Mouse (Mus musculus) hindbrain, embryonic 15.5 days (tissue): ENCODE measurements around the gene Nostrin. TPM values are rescaled to one million over a fixed set of nuclear protein-coding genes. Genes with fewer than 3 reads are reported as not detected.

Source experiments
- ATAC-seq: fragments of 200-750 bp; cut with Nextera tagmentation; 2 replicates; pipeline ENCODE4 v1.8.0; 2017; ENCODE audit warnings: low read depth, moderate number of reproducible peaks, moderate TSS enrichment; ENCODE audit not compliant: low FRiP score
- H3K27ac ChIP-seq: fragments of 300-500 bp; sonication (generic); replicated peaks from 2 replicates; pipeline ENCODE4 v1.5.1; 2015; ENCODE audit warnings: mild to moderate bottlenecking, inconsistent platforms
- H3K27me3 ChIP-seq: fragments of 300-500 bp; sonication (generic); 2 replicates; pipeline ENCODE4 v1.6.1; 2015; ENCODE audit warnings: control low read depth, inconsistent platforms
- H3K36me3 ChIP-seq: fragments of 300-500 bp; sonication (generic); 2 replicates; pipeline ENCODE4 v1.6.1; 2015; ENCODE audit warnings: control low read depth, inconsistent platforms
- H3K4me1 ChIP-seq: fragments of 300-500 bp; sonication (generic); replicated peaks from 2 replicates; pipeline ENCODE4 v1.6.1; 2015; ENCODE audit warnings: control low read depth, inconsistent platforms
- H3K4me2 ChIP-seq: fragments of 300-500 bp; sonication (generic); 2 replicates; pipeline ENCODE4 v1.6.1; 2015; ENCODE audit warnings: moderate library complexity, mild to moderate bottlenecking, inconsistent platforms
- H3K4me3 ChIP-seq: fragments of 300-500 bp; sonication (generic); 2 replicates; pipeline ENCODE4 v1.5.1; 2015; ENCODE audit warnings: mild to moderate bottlenecking, inconsistent platforms
- H3K9ac ChIP-seq: fragments of 300-500 bp; sonication (generic); 2 replicates; pipeline ENCODE4 v1.6.1; 2015; ENCODE audit warnings: inconsistent platforms
- H3K9me3 ChIP-seq: fragments of 300-500 bp; sonication (generic); 2 replicates; pipeline ENCODE4 v1.6.1; 2016; ENCODE audit warnings: control low read depth, inconsistent platforms
- WGBS: fragments of 180-500 bp; shearing (Covaris S2); methylation state at CpG from one replicate; pipeline ENCODE4 v1.1.7; 2015; 5-methylcytosine and 5-hydroxymethylcytosine counted together
- polyA plus RNA-seq: library from polyadenylated mRNA; unstranded; fragments of >200 nt; fragmentation: Nextera tagmentation; extraction: Ambion mirVana; gene quantifications from 2 replicates; pipeline ENCODE4 v1.2.1, GENCODE M21; 2015

Gene Nostrin
- polyA plus RNA-seq, 1 experiment from 2014 or later, result 1.6 TPM

- H3K36me3 ChIP-seq, result no peaks in the 10 kb centered on the region
- no peak within 1 kb of the TSS for H3K9ac ChIP-seq
- H3K9me3 ChIP-seq, result no peaks in the 10 kb centered on the region
- 83% methylated on average over 7 of the region's 7 CpGs for WGBS
- no peak within 1 kb of the TSS for H3K4me3 ChIP-seq
- H3K4me1 ChIP-seq, result no peaks in the 10 kb centered on the region; the same call in 1 of the 2 replicates
- no peak for ATAC-seq
- H3K4me2 ChIP-seq, result no peak within 1 kb of the TSS
- H3K27ac ChIP-seq, result no peak within 1 kb of the TSS
- H3K27me3 ChIP-seq, result no peaks in the 10 kb centered on the region
These were observed 75.2 kb downstream of the Nostrin start, which contains the start of gene G6pc2 for GRCm38 (mm10) chr2:69210773-69211172. G6pc2 (plus strand) TSS chr2:69211073.

- H3K9me3 ChIP-seq, result no peaks in the 10 kb centered on the region
- H3K9ac ChIP-seq, result no peak overlapping the region
- H3K27me3 ChIP-seq, result no peaks in the 10 kb centered on the region
- whole genome bisulfite sequencing, result 69% methylated on average over 10 of the region's 10 CpGs
- no peaks in the 10 kb centered on the region for H3K36me3 ChIP-seq
- H3K27ac ChIP-seq, result no peak overlapping the region
- H3K4me3 ChIP-seq, result no peak overlapping the region
- no peak for ATAC-seq
- no peaks in the 10 kb centered on the region for H3K4me1 ChIP-seq
- H3K4me2 ChIP-seq, result no peak overlapping the region
These were observed 77.1 kb downstream of the Nostrin start for GRCm38 (mm10) chr2:69212652-69213051.

DNA sequence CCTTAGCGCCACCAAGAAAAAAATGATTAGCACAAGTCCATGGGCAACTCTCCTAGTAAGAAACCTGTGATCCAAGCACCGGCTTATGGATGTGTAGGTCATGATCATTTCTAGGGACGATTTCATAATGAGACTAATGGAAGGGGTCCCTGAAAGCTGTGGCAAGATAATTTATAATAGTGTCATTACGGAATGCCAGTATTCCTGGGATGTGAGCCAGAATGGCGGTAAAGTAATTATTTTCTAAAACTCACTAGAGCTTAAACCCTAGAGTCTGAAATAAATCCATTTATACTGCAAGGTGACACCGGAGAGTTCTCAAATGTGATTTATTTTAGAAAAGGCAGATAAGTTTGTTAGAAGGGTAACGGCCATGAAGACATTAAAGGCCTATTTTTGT lies 79.6 kb downstream of the Nostrin start:
- Histone ChIP-seq H3K9ac (no peak overlapping the region), H3K27ac (no peak overlapping the region), H3K4me1 (0 out of 2 replicates have a peak, but pooled peaks cover 4% of the 10 kb centered on the region), H3K4me2 (no peak overlapping the region), H3K36me3 (no peaks in the 10 kb centered on the region), H3K27me3 (no peaks in the 10 kb centered on the region), H3K4me3 (no peak overlapping the region), H3K9me3 (no peaks in the 10 kb centered on the region)
- ATAC-seq, result no peak
- WGBS, result 50% methylated on average over 7 of the region's 7 CpGs

DNA sequence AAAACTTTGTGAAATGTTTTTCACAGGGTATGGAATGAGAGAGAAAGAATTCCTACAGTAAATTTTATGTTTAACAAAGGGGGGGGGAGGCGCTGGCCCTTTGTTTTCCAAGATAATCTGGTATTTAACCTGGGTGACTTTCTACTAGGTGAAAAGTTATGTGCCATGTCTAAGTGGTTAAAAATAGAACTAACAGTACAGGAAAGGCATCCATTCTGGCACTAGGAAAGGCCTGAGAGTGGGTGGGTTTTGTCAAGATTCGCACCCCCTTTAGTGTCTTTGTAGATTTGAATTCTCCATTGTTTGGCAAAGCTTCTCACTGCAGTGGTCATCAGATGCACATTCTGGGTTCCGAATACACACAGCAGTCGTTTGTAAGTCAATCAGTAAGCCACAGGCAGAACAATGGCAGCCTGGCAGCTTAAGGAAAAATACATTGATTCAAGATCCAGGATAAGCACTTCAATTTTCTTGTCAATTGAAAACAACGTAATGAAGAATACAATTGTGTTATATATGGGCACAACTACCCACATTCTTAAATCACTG lies 86.3 kb downstream of the Nostrin start:
- ATAC-seq, result no peak
- 30% methylated on average over 5 of the region's 5 CpGs for WGBS

GRCm38 (mm10) chr2:69222815-69223214 lies 87.2 kb downstream of the Nostrin start:
- no peak overlapping the region for H3K4me2 ChIP-seq
- H3K4me1 ChIP-seq, result 0 out of 2 replicates have a peak, but pooled peaks cover 6% of the 10 kb centered on the region
- H3K27me3 ChIP-seq, result no peaks in the 10 kb centered on the region
- no peaks in the 10 kb centered on the region for H3K36me3 ChIP-seq
- no peak overlapping the region for H3K27ac ChIP-seq
- no peaks in the 10 kb centered on the region for H3K9me3 ChIP-seq
- no peak overlapping the region for H3K4me3 ChIP-seq
- no peak overlapping the region for H3K9ac ChIP-seq
- WGBS, result 55% methylated on average over 10 of the region's 10 CpGs
- 0 out of 2 replicates have a peak, but pooled peaks have one; percentile 23 for ATAC-seq

More for the DNA sequence above, 86.3 kb downstream of the Nostrin start:
- Histone ChIP-seq H3K4me3 (no peak overlapping the region), H3K9me3 (no peaks in the 10 kb centered on the region), H3K4me1 (0 out of 2 replicates have a peak, but pooled peaks cover 6% of the 10 kb centered on the region), H3K36me3 (no peaks in the 10 kb centered on the region), H3K27ac (no peak overlapping the region), H3K27me3 (no peaks in the 10 kb centered on the region), H3K9ac (no peak overlapping the region), H3K4me2 (no peak overlapping the region)

DNA sequence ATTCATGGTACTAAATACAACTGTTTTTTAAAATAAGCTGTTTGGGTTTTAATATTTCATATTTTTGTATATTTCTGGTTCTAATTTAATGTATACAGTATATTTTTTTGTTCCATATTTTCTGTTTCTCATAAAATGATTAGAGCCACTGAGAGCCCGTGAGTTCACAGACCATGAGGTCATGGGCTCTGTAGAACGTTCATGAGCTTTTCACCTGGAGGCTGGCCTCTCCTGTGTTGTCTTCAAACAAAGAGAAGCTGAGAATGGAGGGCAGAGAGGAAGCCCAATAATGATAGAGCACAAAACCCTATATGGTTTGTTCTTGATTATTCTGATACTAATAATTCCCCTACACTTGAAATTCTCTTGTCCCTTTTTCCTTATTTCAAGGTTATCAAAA lies 89.1 kb downstream of the Nostrin start:
- no peaks in the 10 kb centered on the region for H3K27me3 ChIP-seq
- no peak for ATAC-seq
- H3K4me1 ChIP-seq, result peaks cover 8% of the 10 kb centered on the region; the same call in 1 of the 2 replicates
- H3K4me2 ChIP-seq, result no peak overlapping the region
- H3K9ac ChIP-seq, result no peak overlapping the region
- H3K4me3 ChIP-seq, result no peak overlapping the region
- no peaks in the 10 kb centered on the region for H3K9me3 ChIP-seq
- WGBS, result 75% methylated on average over 2 of the region's 2 CpGs
- no peak overlapping the region for H3K27ac ChIP-seq
- no peaks in the 10 kb centered on the region for H3K36me3 ChIP-seq

DNA sequence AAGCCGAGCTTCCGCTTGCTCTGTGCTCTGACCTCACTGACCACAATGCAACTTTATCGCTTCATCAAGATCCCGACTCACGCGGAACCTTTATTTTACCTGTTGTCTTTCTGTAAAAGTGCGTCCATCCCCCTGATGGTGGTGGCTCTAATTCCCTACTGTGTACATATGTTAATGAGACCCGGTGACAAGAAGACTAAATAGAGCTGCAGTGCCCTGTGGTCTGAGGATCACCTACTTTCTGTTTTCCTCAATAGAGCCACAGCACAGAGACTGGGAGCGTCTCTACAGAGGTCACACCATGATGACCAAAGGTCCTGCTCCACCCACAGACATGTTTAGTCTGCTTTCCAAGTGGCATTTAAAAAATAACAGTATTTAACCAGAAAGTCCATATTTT lies 91.3 kb downstream of the Nostrin start:
- H3K36me3 ChIP-seq, result no peaks in the 10 kb centered on the region
- no peaks in the 10 kb centered on the region for H3K9me3 ChIP-seq
- no peak for ATAC-seq
- no peak overlapping the region for H3K27ac ChIP-seq
- H3K4me3 ChIP-seq, result no peak overlapping the region
- peaks cover 6% of the 10 kb centered on the region; the same call in 1 of the 2 replicates for H3K4me1 ChIP-seq
- no peak overlapping the region for H3K9ac ChIP-seq
- H3K4me2 ChIP-seq, result no peak overlapping the region
- WGBS, result 86% methylated on average over 9 of the region's 9 CpGs
- no peaks in the 10 kb centered on the region for H3K27me3 ChIP-seq

DNA sequence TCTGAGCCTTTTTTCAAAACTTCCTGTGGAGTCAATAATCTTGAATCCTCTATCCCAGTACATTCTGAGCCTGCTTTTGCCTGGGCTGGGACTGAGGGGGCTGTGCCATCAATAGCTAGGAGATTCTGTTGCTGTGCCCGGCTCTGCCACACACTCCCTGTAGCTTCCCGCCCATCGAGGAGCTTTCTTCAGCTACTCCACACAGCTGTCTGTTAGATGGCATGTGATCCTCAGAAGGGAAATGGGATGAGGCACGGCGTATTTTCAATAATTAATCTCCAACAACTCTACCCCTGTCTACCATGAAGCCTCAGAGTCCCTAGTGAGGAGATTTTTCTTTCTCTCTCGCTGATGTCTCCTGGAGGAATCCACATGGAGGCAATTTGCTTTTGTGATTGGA lies 93.0 kb downstream of the Nostrin start:
- 45% methylated on average over 6 of the region's 6 CpGs for WGBS
- Histone ChIP-seq H3K9me3 (no peaks in the 10 kb centered on the region), H3K4me2 (no peak overlapping the region), H3K36me3 (no peaks in the 10 kb centered on the region), H3K4me3 (no peak overlapping the region), H3K27me3 (no peaks in the 10 kb centered on the region), H3K4me1 (peaks cover 4% of the 10 kb centered on the region; the same call in 1 of the 2 replicates), H3K27ac (no peak overlapping the region; the same call in 1 of the 2 replicates), H3K9ac (no peak overlapping the region)
- ATAC-seq, result no peak

- H3K9ac ChIP-seq, result no peak overlapping the region
- H3K9me3 ChIP-seq, result no peaks in the 10 kb centered on the region
- no peaks in the 10 kb centered on the region for H3K27me3 ChIP-seq
- no peaks in the 10 kb centered on the region for H3K36me3 ChIP-seq
- 93% methylated on average over 2 of the region's 2 CpGs for WGBS
- H3K4me3 ChIP-seq, result no peak overlapping the region
- no peak overlapping the region for H3K27ac ChIP-seq
- H3K4me2 ChIP-seq, result no peak overlapping the region
- peaks cover 4% of the 10 kb centered on the region for H3K4me1 ChIP-seq
- ATAC-seq, result no peak
These were observed 94.5 kb downstream of the Nostrin start for GRCm38 (mm10) chr2:69230137-69230536.

DNA sequence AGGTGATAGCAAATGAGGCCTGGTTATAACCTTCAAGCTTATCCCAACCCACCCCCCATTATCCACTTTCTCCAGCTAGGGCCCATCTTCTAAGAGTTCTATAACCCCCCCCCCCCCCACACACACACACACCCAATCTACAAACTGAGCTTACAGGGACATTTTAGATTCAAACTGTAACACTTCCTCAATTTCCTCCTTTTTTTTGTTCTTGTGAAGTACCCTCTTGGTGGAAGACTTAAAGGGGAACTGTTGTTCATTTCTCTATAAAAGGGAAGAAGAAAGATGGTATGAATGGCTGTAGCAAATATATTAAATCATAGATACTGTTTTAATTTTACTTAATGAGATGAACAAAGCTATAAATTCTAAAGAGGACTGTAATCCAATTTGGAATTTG lies 96.5 kb downstream of the Nostrin start:
- Histone ChIP-seq H3K9ac (no peak overlapping the region), H3K27me3 (no peaks in the 10 kb centered on the region), H3K36me3 (no peaks in the 10 kb centered on the region), H3K4me1 (peaks cover 4% of the 10 kb centered on the region), H3K4me3 (no peak overlapping the region), H3K9me3 (no peaks in the 10 kb centered on the region), H3K27ac (no peak overlapping the region), H3K4me2 (no peak overlapping the region)
- ATAC-seq, result no peak

DNA sequence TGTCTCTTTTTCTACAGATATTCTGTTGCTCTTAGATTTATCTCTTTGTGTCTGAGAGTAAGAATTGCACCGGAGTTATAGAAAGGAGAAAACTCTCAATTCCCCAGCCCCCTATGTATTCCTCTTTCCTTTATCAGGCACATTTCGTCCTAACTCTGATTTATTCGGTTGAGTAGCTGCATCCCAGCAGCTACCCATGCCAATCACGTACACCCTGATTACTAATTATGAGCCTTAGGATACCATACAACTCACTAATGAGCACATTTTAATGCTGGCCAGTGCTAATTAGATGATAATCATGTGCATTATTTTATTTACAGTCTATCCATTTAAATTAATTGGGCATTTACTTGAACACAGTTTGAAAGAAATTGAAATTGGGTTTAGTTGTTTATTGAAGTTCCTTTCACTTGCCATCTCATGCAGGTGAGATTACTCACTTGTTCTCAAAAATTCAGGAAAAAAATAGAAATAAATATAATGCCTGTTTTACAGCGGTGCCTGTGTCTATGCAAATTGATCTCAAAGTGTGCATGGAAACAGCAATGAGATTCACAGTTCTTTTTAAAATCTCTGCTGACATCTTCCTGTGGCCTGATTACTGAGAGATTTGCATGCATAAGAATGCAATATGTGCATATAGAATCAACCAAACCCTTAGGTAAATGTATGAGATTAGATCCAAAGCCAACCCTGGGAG lies 99.5 kb downstream of the Nostrin start:
- no peaks in the 10 kb centered on the region for H3K9me3 ChIP-seq
- ATAC-seq, result no peak
- H3K36me3 ChIP-seq, result no peaks in the 10 kb centered on the region
- H3K4me2 ChIP-seq, result no peak overlapping the region
- WGBS, result 34% methylated on average over 5 of the region's 5 CpGs
- no peaks in the 10 kb centered on the region; the same call in 1 of the 2 replicates for H3K4me1 ChIP-seq
- no peaks in the 10 kb centered on the region for H3K27me3 ChIP-seq
- no peak overlapping the region for H3K4me3 ChIP-seq
- H3K9ac ChIP-seq, result no peak overlapping the region
- H3K27ac ChIP-seq, result no peak overlapping the region
